Mouse (Mus musculus): ENCODE measurements around the gene Tas2r135.

The Tas2r135 gene

GRCm38 (mm10) chr6:42405134-42405533, at the start of gene Tas2r135:
Gene Tas2r135 (plus strand): TSS chr6:42405434.
- no peak for DNase-seq (ENCODE audit: low spot score)

- no peak for DNase-seq (ENCODE audit: low spot score)
Observed at GRCm38 (mm10) chr6:42355794-42356600, 49.2 kb upstream of the Tas2r135 start.

- DNase-seq (ENCODE audit: low spot score), result no peak
Observed at GRCm38 (mm10) chr6:42356913-42357312, 48.3 kb upstream of the Tas2r135 start.

DNA sequence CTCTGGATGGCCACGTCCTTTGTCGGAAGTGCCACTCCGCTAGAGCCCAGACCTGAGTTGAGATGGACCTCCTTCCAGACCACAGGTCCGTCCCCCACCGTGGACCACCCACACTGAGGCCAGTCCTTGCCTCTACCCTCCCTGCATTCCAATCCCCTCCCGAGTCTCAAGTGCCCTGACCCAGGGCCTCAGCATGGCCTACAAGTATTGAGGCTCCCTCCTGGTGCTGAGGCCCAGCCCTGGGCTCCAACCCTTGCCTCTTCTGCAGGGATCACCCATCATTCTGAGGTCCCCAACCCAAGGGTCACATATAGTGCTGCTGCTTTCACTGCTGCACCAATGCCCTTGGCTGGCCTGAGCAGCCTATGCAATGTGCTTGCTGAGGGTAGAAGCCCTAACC, 47.3 kb upstream of the Tas2r135 start:
- no peak for DNase-seq (ENCODE audit: low spot score)

DNA sequence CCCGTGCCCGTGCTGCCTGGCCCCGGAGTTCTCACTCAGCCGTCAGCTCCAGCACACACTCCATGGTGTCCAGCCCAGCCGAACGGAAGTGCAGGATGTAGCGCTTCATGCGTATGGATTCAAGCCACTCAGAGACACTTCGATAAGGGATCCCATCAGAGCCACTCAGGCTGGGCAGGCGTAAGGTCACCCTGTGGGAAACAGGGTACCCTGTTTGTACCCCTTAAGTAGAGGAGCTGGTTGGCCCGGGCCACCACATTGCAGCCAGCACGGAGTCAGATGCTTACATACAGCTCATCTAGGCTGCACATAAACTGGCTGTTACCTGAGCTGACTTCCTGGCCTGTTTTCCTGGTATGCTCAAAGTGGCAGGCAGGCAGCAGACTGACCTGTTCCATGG, 46.3 kb upstream of the Tas2r135 start:
- DNase-seq (ENCODE audit: low spot score), result no peak

- DNase-seq (ENCODE audit: low spot score), result no peak
Observed at GRCm38 (mm10) chr6:42359364-42360147, 45.7 kb upstream of the Tas2r135 start.

GRCm38 (mm10) chr6:42360231-42360840, 44.9 kb upstream of the Tas2r135 start:
- no peak for DNase-seq (ENCODE audit: low spot score)

- no peak for DNase-seq (ENCODE audit: low spot score)
Observed at GRCm38 (mm10) chr6:42361041-42361895, 44.0 kb upstream of the Tas2r135 start.

DNA sequence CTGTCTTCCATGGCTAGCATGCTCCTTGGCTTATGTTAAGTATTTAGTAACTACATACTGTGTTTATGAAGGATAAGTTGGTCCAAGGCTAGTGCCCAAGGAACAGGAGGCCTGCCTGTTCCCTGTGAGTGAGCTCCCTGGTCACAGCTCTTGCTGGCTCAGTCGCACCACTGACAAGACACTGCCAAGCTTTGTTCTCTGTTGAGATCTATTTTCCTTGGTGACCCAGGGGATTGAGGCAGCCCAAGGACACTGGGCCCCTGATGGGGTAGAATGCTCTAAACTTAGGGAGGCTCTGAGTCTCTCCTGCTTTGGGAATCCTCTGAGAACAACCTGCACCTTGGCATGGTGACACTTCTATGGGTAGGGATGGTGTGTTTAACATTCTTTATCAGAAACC, 43.2 kb upstream of the Tas2r135 start:
- no peak for DNase-seq (ENCODE audit: low spot score)

DNA sequence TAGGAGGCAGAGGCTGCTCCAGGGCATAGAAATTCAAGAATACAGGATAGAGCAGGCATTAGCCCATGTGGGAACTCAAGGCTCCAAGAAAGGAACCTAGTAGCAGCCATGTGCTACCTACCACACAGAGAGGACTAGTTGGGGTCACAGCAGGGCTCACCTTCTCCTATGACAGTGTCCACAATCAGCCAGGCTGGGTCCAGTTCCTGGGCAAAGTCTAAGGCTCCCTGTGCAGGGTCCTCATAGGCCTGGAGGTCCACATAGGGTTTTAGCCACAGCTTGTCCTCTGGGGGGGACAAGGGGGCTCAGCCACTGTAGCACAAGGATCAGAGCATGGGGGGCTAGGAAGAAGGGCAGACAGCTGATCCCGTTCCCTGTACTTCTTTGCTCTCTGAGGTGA, 42.7 kb upstream of the Tas2r135 start:
- no peak for DNase-seq (ENCODE audit: low spot score)

DNA sequence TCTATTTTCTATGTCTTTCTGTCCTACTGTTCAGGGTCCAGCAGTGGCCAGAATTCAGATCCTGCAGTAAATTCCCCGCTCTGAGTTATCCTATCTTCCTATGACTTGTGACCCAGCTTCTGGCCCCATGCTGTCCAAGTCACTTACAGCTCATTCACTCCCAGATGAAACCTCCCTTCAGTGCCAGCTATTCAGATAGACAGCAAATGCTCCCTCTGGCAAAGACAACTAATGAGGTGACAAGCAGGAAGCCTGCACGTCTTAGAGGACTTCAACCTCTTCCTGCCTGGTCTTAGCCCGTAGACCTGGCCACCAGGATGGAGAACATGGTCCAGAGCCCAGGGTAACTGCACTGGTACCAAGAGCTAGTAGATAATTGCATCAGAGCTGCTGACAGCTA, 42.3 kb upstream of the Tas2r135 start:
- DNase-seq (ENCODE audit: low spot score), result no peak

DNA sequence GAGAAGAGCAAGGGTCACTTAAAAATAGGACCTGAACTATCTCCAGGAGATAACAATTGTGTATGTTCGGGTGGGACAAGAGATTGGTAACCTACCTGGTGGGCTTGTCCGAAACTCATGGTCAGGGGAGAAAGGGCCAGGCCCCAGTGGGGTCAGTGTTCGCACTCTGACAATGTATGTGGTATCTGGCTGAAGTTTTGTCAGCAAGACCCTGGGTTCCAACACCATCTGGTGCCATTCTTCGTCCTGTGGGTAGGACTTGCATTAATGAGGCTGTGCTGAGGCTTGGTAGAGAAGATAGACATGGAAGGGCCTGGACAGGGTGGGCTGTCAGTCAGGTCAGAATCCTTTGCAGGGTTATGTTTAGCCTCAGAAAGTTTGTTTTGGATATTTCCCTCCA, 41.2 kb upstream of the Tas2r135 start:
- DNase-seq (ENCODE audit: low spot score), result no peak

- DNase-seq (ENCODE audit: low spot score), result no peak
Observed at GRCm38 (mm10) chr6:42364607-42365006, 40.6 kb upstream of the Tas2r135 start.

DNA sequence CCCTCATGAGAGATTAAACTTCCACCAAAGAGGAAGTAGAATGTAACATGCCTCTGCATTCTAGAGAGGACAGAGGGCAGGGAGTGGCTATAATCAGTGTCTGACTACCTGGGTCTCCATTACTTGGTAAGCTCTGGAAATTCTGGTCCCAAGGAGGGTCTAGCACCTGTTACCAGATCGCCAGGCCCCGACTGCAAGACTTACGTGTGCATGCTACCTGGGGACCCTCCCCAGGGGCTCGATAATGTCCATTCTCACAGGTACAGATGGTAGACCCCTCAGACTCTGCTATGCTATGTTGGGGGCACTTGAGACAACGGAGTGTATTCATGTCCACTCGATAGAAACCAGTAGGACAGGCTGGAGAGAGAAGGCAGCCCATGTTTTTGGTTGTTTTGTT, 40.0 kb upstream of the Tas2r135 start:
- no peak for DNase-seq (ENCODE audit: low spot score)

GRCm38 (mm10) chr6:42369870-42370269, 35.4 kb upstream of the Tas2r135 start:
- no peak for DNase-seq (ENCODE audit: low spot score)

DNA sequence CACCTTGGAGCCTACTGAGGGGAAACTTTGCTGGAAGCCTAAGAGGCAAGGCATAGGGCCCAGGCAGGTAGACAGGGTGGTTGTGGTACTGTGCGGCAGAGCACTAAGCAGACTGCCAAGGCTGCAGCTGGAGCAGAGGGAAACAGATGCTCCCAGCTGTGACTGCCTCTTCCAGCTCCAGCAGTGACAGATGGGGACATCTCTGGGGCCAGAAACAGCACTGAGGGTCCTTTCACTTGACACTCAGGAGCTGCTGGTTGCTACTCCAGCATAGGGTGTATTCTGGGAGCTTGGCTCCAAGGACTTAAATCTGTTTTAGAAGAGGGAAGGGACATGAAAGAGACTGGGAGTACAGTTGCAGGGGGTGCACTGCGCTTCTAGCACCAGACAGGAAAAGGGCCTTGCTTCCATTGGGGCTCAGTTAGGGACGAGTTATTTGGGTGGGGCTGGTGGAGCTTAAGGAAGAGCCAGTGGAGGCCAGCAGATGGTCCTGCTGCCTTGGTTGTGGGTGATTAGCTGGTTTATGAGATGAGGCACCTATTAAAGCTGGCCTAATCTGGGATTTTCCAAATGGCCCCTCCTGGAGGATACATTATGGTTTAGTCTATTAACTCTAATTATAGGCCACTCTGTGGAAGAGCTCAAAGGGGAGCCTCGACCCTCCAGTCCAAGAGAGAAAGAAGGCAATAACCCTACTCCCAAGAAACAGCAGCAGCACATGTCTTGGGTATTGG, 34.4 kb upstream of the Tas2r135 start:
- no peak for DNase-seq (ENCODE audit: low spot score)

- DNase-seq (ENCODE audit: low spot score), result no peak
Observed at GRCm38 (mm10) chr6:42372001-42372400, 33.2 kb upstream of the Tas2r135 start.

DNA sequence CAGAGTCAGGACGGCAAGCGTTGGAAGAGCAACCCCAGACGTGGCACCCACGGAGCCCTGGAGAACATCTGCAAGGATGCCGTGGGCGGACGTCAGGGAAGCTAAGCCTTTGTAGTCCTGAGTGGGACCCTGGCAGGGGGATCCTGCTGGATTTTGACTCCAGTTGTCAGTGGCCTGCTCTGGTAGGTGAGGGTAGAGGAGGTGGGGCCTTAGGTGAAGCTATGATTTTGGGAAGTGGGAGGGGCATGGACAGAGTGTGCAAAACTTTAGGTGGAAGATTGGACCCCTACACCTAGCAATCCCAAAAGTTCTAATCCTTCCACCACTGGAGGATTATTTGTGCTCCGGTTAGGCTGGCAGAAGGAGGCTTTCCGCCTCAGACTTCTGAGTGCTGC, 32.8 kb upstream of the Tas2r135 start:
- no peak for DNase-seq (ENCODE audit: low spot score)

GRCm38 (mm10) chr6:42372816-42373547, 32.3 kb upstream of the Tas2r135 start, which contains the start of gene Epha1:
Gene Epha1 (minus strand): TSS chr6:42373268.
- DNase-seq (ENCODE audit: low spot score), result no peak

DNA sequence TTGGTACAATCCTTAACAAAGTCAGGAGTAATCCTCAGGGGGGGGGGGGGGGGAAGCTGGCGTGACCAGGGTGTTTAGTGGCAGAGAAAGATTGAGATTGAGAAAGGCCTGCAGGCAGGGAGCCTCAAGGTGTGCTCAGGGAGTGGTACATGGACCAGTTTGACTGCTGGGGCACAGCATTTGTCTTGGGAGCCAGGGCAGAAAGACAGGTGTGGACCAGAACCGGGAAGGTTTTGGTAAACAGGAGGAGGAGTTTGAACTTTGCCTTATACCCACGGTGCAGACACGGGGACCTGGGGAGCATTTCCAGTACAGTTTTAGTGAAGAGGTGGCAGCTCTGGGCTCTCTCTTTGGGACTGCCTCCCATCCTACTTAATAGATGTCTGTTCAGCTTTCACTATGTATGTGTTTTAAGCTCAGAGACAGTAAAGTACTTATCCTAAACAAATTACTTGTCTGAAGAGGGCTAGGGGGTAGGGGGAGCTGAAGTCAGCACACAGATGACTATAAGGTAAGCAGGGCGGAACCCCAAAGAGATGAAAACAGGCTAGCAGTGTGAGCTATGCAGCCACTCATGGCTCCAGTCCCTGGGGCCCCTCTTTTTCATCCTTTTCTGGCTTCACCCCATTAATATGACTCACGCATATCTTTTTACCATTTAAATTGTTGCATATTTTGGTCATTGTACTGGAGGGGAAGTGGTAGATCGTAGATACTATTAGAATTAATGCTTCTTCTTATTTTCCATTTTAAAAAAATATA, 31.4 kb upstream of the Tas2r135 start:
- no peak for DNase-seq (ENCODE audit: low spot score)

All from urinary bladder, postnatal 10 days (tissue).